Mouse (Mus musculus): ENCODE data around the gene Rbm19. TPM values are rescaled to one million over a fixed set of nuclear protein-coding genes. Genes with fewer than 3 reads are reported as not detected.

The Rbm19 gene
- polyA plus RNA-seq, 1 experiment = 54.4 TPM

DNA sequence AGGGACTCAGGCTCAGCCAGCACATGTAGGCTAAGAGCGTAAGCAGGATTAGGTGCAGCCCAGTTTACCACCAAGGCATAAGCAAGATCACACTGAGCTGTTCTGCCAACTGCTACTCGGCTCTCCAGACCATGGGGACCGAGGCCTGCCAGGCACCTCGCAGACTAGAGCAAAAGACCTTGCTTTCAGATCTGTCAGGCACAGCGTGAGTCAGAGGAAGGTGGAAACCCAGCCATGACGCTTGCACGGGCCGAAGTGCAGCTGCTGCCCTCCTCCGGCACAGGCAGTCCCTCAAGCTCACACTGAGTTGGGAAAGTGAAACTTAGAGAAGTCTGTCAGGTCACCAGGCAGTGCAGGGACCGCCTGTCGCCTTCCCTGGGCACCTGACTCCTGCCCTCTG, 63.8 kb downstream of the Rbm19 start:
- no peak for TF ChIP-seq FOSL1 (IDR thresholded peaks at IDR 0.05; ENCODE audit: insufficient read depth, low read length, poor library complexity, severe bottlenecking)
- no peak for TF ChIP-seq CTCF (IDR thresholded peaks at IDR 0.05; ENCODE audit: control insufficient read depth, insufficient read depth, insufficient read length)
- no peak overlapping the region for H3ac ChIP-seq (ENCODE audit: control insufficient read depth, insufficient read length, low read depth)
- no peaks in the 10 kb centered on the region for H3K27me3 ChIP-seq (ENCODE audit: control insufficient read depth, insufficient read depth, insufficient read length)
- peaks cover 39% of the 10 kb centered on the region for H3K36me3 ChIP-seq (ENCODE audit: control insufficient read depth, insufficient read depth)
- no peaks in the 10 kb centered on the region for H3K79me2 ChIP-seq (ENCODE audit: control insufficient read depth, insufficient read depth)
- no peaks in the 10 kb centered on the region for H3K79me3 ChIP-seq (ENCODE audit: low read depth)
- H3K4me3 ChIP-seq (ENCODE audit: insufficient read depth, poor library complexity, severe bottlenecking) = no peak overlapping the region

DNA sequence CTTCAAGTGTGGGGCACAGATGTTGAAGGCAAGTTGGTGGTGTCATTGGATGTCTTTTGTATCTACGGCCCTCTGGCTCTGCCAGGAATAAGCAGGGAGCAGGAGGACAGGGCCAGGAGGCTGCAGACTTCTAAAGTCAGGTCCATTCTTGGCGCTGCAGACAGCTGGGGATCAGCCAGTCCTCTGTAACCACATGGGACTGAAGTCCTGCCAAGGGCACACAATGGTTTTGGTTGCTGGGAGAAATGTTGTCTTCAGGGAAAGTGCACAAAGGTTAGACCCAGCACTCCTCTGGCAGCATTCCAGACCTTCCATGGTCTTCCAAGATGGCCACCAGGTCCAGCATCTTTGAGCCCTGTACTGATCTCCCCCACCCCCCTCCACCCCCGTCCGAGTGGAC, 65.1 kb downstream of the Rbm19 start:
- Histone ChIP-seq H3K79me2 (ENCODE audit: control insufficient read depth, insufficient read depth) (no peaks in the 10 kb centered on the region), H3K79me3 (ENCODE audit: low read depth) (no peaks in the 10 kb centered on the region), H3K27me3 (ENCODE audit: control insufficient read depth, insufficient read depth, insufficient read length) (no peaks in the 10 kb centered on the region), H3K4me3 (ENCODE audit: insufficient read depth, poor library complexity, severe bottlenecking) (no peak overlapping the region), H3K36me3 (ENCODE audit: control insufficient read depth, insufficient read depth) (peaks cover 32% of the 10 kb centered on the region), H3ac (ENCODE audit: control insufficient read depth, insufficient read length, low read depth) (no peak overlapping the region)
- TF ChIP-seq MAX (IDR thresholded peaks at IDR 0.05) = no peak
- no peak for TF ChIP-seq CTCF (IDR thresholded peaks at IDR 0.05; ENCODE audit: control insufficient read depth, insufficient read depth, insufficient read length)
- TF ChIP-seq USF1 (IDR thresholded peaks at IDR 0.05; ENCODE audit: low read depth) = no peak

DNA sequence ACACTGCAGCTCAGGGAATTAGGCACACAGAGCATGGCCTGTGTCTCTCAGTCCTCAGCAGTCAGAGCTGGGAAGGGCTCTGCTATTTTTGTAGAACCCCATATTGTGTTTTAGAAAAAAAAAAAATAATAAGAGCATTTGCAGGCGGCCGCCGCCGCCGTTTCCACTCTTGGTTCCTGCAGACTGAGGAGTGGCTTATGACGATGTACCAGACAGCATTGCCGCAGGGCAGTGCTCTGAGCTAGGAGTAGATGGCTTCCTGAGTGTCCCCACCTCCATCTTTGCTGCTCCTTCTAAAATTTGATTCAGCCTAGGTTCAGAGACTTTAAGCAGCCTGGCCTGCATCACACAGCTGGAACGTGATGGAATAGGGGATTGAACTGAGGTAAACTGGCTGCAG, 67.1 kb downstream of the Rbm19 start:
- TF ChIP-seq MAX (IDR thresholded peaks at IDR 0.05) (no peak), CEBPB (IDR thresholded peaks at IDR 0.05; ENCODE audit: low read depth) (no peak), CTCF (IDR thresholded peaks at IDR 0.05; ENCODE audit: control insufficient read depth, insufficient read depth, insufficient read length) (no peak), FOSL1 (IDR thresholded peaks at IDR 0.05; ENCODE audit: insufficient read depth, low read length, poor library complexity, severe bottlenecking) (no peak), MYOD1 (IDR thresholded peaks at IDR 0.05; ENCODE audit: control insufficient read depth, insufficient read length, low read depth) (no peak), USF1 (IDR thresholded peaks at IDR 0.05; ENCODE audit: low read depth) (no peak), MYOG (IDR thresholded peaks at IDR 0.05; ENCODE audit: control insufficient read depth, extremely low read depth, insufficient read length) (no peak)
- no peak overlapping the region for H3ac ChIP-seq (ENCODE audit: control insufficient read depth, insufficient read length, low read depth)
- peaks cover 18% of the 10 kb centered on the region for H3K36me3 ChIP-seq (ENCODE audit: control insufficient read depth, insufficient read depth)
- no peak overlapping the region for H3K4me3 ChIP-seq (ENCODE audit: insufficient read depth, poor library complexity, severe bottlenecking)
- no peaks in the 10 kb centered on the region for H3K79me2 ChIP-seq (ENCODE audit: control insufficient read depth, insufficient read depth)
- H3K27me3 ChIP-seq (ENCODE audit: control insufficient read depth, insufficient read depth, insufficient read length) = no peaks in the 10 kb centered on the region
- no peaks in the 10 kb centered on the region for H3K79me3 ChIP-seq (ENCODE audit: low read depth)

DNA sequence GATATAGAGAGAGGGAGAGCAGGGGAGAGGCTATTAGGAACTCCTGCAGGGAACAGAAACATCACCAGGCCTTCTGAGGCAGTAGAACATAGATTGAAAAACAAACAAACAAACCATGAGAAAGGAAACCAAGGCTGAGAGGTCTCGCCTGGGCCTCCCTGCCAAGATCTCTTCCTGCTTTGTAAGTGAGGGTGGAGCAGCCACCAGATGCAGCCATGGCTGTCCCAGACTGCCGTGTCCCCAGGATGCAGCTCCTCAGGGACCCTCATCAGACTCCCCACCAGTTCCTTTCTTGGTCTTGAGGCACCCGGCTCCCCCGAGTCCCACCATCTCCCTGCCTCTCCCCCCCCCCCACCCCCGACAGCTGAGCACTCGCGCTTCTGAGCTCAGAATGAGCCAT, 67.5 kb downstream of the Rbm19 start:
- H3K79me3 ChIP-seq (ENCODE audit: low read depth) = no peaks in the 10 kb centered on the region
- no peaks in the 10 kb centered on the region for H3K27me3 ChIP-seq (ENCODE audit: control insufficient read depth, insufficient read depth, insufficient read length)
- H3ac ChIP-seq (ENCODE audit: control insufficient read depth, insufficient read length, low read depth) = no peak overlapping the region
- TF ChIP-seq USF1 (IDR thresholded peaks at IDR 0.05; ENCODE audit: low read depth) = no peak
- TF ChIP-seq MYOG (IDR thresholded peaks at IDR 0.05; ENCODE audit: control insufficient read depth, extremely low read depth, insufficient read length) = no peak
- TF ChIP-seq MAX (IDR thresholded peaks at IDR 0.05) = no peak
- TF ChIP-seq MYOD1 (IDR thresholded peaks at IDR 0.05; ENCODE audit: control insufficient read depth, insufficient read length, low read depth) = no peak
- TF ChIP-seq FOSL1 (IDR thresholded peaks at IDR 0.05; ENCODE audit: insufficient read depth, low read length, poor library complexity, severe bottlenecking) = no peak
- TF ChIP-seq CEBPB (IDR thresholded peaks at IDR 0.05; ENCODE audit: low read depth) = no peak
- TF ChIP-seq CTCF (IDR thresholded peaks at IDR 0.05; ENCODE audit: control insufficient read depth, insufficient read depth, insufficient read length) = no peak
- no peaks in the 10 kb centered on the region for H3K79me2 ChIP-seq (ENCODE audit: control insufficient read depth, insufficient read depth)
- no peak overlapping the region for H3K4me3 ChIP-seq (ENCODE audit: insufficient read depth, poor library complexity, severe bottlenecking)
- H3K36me3 ChIP-seq (ENCODE audit: control insufficient read depth, insufficient read depth) = peaks cover 13% of the 10 kb centered on the region

DNA sequence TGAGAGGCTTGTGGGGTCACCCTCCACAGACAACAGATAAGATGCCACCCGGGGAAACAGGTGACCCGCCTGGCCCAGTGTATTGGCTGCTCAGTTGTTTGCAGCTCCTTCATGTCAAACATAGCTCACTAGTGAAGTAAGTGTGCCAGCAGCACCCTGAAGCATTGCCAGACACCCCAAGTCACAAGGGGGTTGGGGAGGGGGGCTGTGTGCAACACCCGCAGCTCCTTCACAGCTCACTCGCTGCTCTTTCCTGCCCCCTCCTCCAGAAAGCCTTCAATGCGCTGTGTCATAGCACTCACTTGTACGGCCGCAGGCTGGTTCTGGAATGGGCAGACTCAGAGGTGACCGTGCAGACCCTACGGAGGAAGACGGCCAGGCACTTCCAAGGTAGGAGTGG, 69.7 kb downstream of the Rbm19 start:
- Histone ChIP-seq H3K79me2 (ENCODE audit: control insufficient read depth, insufficient read depth) (no peaks in the 10 kb centered on the region), H3K79me3 (ENCODE audit: low read depth) (no peaks in the 10 kb centered on the region), H3ac (ENCODE audit: control insufficient read depth, insufficient read length, low read depth) (no peak overlapping the region), H3K4me3 (ENCODE audit: insufficient read depth, poor library complexity, severe bottlenecking) (no peak overlapping the region), H3K36me3 (ENCODE audit: control insufficient read depth, insufficient read depth) (no peaks in the 10 kb centered on the region), H3K27me3 (ENCODE audit: control insufficient read depth, insufficient read depth, insufficient read length) (no peaks in the 10 kb centered on the region)
- TF ChIP-seq MYOD1 (IDR thresholded peaks at IDR 0.05; ENCODE audit: control insufficient read depth, insufficient read length, low read depth) = no peak
- no peak for TF ChIP-seq MAX (IDR thresholded peaks at IDR 0.05)
- no peak for TF ChIP-seq CEBPB (IDR thresholded peaks at IDR 0.05; ENCODE audit: low read depth)
- no peak for TF ChIP-seq USF1 (IDR thresholded peaks at IDR 0.05; ENCODE audit: low read depth)
- no peak for TF ChIP-seq CTCF (IDR thresholded peaks at IDR 0.05; ENCODE audit: control insufficient read depth, insufficient read depth, insufficient read length)
- TF ChIP-seq MYOG (IDR thresholded peaks at IDR 0.05; ENCODE audit: control insufficient read depth, extremely low read depth, insufficient read length) = no peak
- TF ChIP-seq FOSL1 (IDR thresholded peaks at IDR 0.05; ENCODE audit: insufficient read depth, low read length, poor library complexity, severe bottlenecking) = no peak

DNA sequence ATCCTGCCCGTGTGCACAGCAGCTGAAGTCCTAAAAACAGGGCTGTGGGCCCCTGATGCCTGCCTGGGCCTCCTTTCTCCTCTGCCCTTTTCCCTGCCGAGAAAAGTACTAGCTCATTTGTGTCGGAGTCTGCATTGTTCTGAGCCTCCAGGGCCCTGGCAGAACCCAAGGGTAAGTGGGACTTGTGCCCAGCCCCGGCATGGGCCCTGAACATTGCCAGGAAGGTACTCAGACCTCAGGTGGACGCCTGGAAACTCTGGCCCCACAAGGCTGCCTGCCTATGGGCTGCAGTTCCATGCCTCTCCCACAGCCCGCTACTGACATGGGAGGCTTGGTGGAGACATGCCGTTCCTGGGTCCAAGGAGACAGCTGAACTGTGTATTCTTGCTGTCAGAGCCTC, 72.3 kb downstream of the Rbm19 start:
- Histone ChIP-seq H3K27me3 (ENCODE audit: control insufficient read depth, insufficient read depth, insufficient read length) (no peaks in the 10 kb centered on the region), H3ac (ENCODE audit: control insufficient read depth, insufficient read length, low read depth) (no peak overlapping the region), H3K36me3 (ENCODE audit: control insufficient read depth, insufficient read depth) (peaks cover 4% of the 10 kb centered on the region), H3K79me3 (ENCODE audit: low read depth) (no peaks in the 10 kb centered on the region), H3K79me2 (ENCODE audit: control insufficient read depth, insufficient read depth) (no peaks in the 10 kb centered on the region), H3K4me3 (ENCODE audit: insufficient read depth, poor library complexity, severe bottlenecking) (no peak overlapping the region)
- no peak for TF ChIP-seq CEBPB (IDR thresholded peaks at IDR 0.05; ENCODE audit: low read depth)
- TF ChIP-seq FOSL1 (IDR thresholded peaks at IDR 0.05; ENCODE audit: insufficient read depth, low read length, poor library complexity, severe bottlenecking) = no peak
- no peak for TF ChIP-seq MYOD1 (IDR thresholded peaks at IDR 0.05; ENCODE audit: control insufficient read depth, insufficient read length, low read depth)
- TF ChIP-seq USF1 (IDR thresholded peaks at IDR 0.05; ENCODE audit: low read depth) = no peak
- no peak for TF ChIP-seq CTCF (IDR thresholded peaks at IDR 0.05; ENCODE audit: control insufficient read depth, insufficient read depth, insufficient read length)
- TF ChIP-seq MYOG (IDR thresholded peaks at IDR 0.05; ENCODE audit: control insufficient read depth, extremely low read depth, insufficient read length) = no peak
- TF ChIP-seq MAX (IDR thresholded peaks at IDR 0.05) = no peak
